Mouse (Mus musculus) kidney, embryonic 14.5 days (tissue): ENCODE measurements around the gene Lrrc8c. TPM values are rescaled to one million over a fixed set of nuclear protein-coding genes. Genes with fewer than 3 reads are reported as not detected.

Experiments
- ATAC-seq: fragments of 200-750 bp; cut with Nextera tagmentation; 2 replicates; pipeline ENCODE4 v1.8.0; 2017; ENCODE audit warnings: moderate number of reproducible peaks, mild to moderate bottlenecking, moderate TSS enrichment, moderate library complexity; ENCODE audit not compliant: low FRiP score, low TSS enrichment
- H3K27ac ChIP-seq: fragments of 300-500 bp; sonication (generic); 2 replicates; pipeline ENCODE4 v1.5.1; 2014; ENCODE audit warnings: low read depth, mild to moderate bottlenecking, low read length, moderate library complexity, mixed read lengths
- H3K27me3 ChIP-seq: fragments of 300-500 bp; sonication (generic); 2 replicates; pipeline ENCODE4 v1.6.1; 2014; ENCODE audit warnings: mild to moderate bottlenecking, low read length; ENCODE audit not compliant: control insufficient read depth, insufficient read depth
- H3K36me3 ChIP-seq: fragments of 300-500 bp; sonication (generic); 2 replicates; pipeline ENCODE4 v1.6.1; 2014; ENCODE audit warnings: low read length, mixed read lengths; ENCODE audit not compliant: control insufficient read depth, insufficient read depth
- H3K4me1 ChIP-seq: fragments of 300-500 bp; sonication (generic); 2 replicates; pipeline ENCODE4 v1.6.1; 2014; ENCODE audit warnings: low read length, mixed read lengths; ENCODE audit not compliant: control insufficient read depth, insufficient read depth
- H3K4me2 ChIP-seq: fragments of 300-500 bp; sonication (generic); replicated peaks from 2 replicates; pipeline ENCODE4 v1.6.1; 2014; ENCODE audit warnings: low read depth, mild to moderate bottlenecking, low read length
- H3K4me3 ChIP-seq: fragments of 300-500 bp; sonication (generic); 2 replicates; pipeline ENCODE4 v1.5.1; 2014; ENCODE audit warnings: mild to moderate bottlenecking, low read length
- H3K9ac ChIP-seq: fragments of 300-500 bp; sonication (generic); 2 replicates; pipeline ENCODE4 v1.6.1; 2014; ENCODE audit warnings: low read depth, mild to moderate bottlenecking, low read length, moderate library complexity
- H3K9me3 ChIP-seq: fragments of 300-500 bp; sonication (generic); 2 replicates; pipeline ENCODE4 v1.6.1; 2016; ENCODE audit warnings: low read length; ENCODE audit not compliant: control insufficient read depth
- WGBS: fragments of 180-500 bp; shearing (Covaris S2); extraction: QIAGEN DNeasy Blood & Tissue Kit; methylation state at CpG from one replicate; pipeline ENCODE4 v1.1.7; 2014; 5-methylcytosine and 5-hydroxymethylcytosine counted together
- polyA plus RNA-seq: library from polyadenylated mRNA; unstranded; fragments of >200 nt; fragmentation: Nextera tagmentation; extraction: Ambion mirVana; gene quantifications from 2 replicates; pipeline ENCODE4 v1.2.1, GENCODE M21; 2014

Gene Lrrc8c
- polyA plus RNA-seq, 1 experiment from 2014 or later: 13.1 TPM

- no peaks in the 10 kb centered on the region for H3K27me3 ChIP-seq
- H3K4me1 ChIP-seq: 0 out of 2 replicates have a peak, but pooled peaks cover 3% of the 10 kb centered on the region
- H3K36me3 ChIP-seq: peaks cover 2% of the 10 kb centered on the region; the same call in 1 of the 2 replicates
- WGBS: 88% methylated on average over 5 of the region's 5 CpGs
- no peak for ATAC-seq
- no peak overlapping the region for H3K4me2 ChIP-seq
- H3K9me3 ChIP-seq: no peaks in the 10 kb centered on the region
- no peak overlapping the region for H3K4me3 ChIP-seq
- H3K27ac ChIP-seq: no peak overlapping the region
- H3K9ac ChIP-seq: no peak overlapping the region
Measured at GRCm38 (mm10) chr5:105490211-105490610, 29.0 kb upstream of the Lrrc8c start.

GRCm38 (mm10) chr5:105491389-105491788, 27.8 kb upstream of the Lrrc8c start:
- Histone ChIP-seq H3K4me3 (no peak overlapping the region), H3K36me3 (no peaks in the 10 kb centered on the region), H3K9ac (no peak overlapping the region), H3K27ac (no peak overlapping the region), H3K4me1 (0 out of 2 replicates have a peak, but pooled peaks cover 3% of the 10 kb centered on the region), H3K9me3 (no peaks in the 10 kb centered on the region), H3K4me2 (no peak overlapping the region), H3K27me3 (no peaks in the 10 kb centered on the region)
- ATAC-seq: peak; percentile 71; the same call in 1 of the 2 replicates
- 64% methylated on average over 4 of the region's 4 CpGs for WGBS

GRCm38 (mm10) chr5:105492367-105493246, 26.6 kb upstream of the Lrrc8c start:
- no peak for ATAC-seq

GRCm38 (mm10) chr5:105493377-105493776, 25.8 kb upstream of the Lrrc8c start:
- Histone ChIP-seq H3K9ac (no peak overlapping the region), H3K4me2 (no peak overlapping the region), H3K9me3 (no peaks in the 10 kb centered on the region), H3K36me3 (no peaks in the 10 kb centered on the region), H3K27me3 (no peaks in the 10 kb centered on the region), H3K27ac (no peak overlapping the region), H3K4me3 (no peak overlapping the region), H3K4me1 (0 out of 2 replicates have a peak, but pooled peaks cover 3% of the 10 kb centered on the region)
- 90% methylated on average over 7 of the region's 7 CpGs for WGBS
- no peak for ATAC-seq

More at GRCm38 (mm10) chr5:105492367-105493246, 26.6 kb upstream of the Lrrc8c start:
- H3K9me3 ChIP-seq: no peaks in the 10 kb centered on the region
- H3K4me3 ChIP-seq: no peak overlapping the region
- H3K27ac ChIP-seq: no peak overlapping the region
- no peaks in the 10 kb centered on the region for H3K27me3 ChIP-seq
- no peaks in the 10 kb centered on the region for H3K36me3 ChIP-seq
- H3K4me1 ChIP-seq: 0 out of 2 replicates have a peak, but pooled peaks cover 3% of the 10 kb centered on the region
- WGBS: 53% methylated on average over 10 of the region's 10 CpGs
- H3K4me2 ChIP-seq: no peak overlapping the region
- H3K9ac ChIP-seq: no peak overlapping the region

- Histone ChIP-seq H3K4me3 (no peak overlapping the region), H3K27ac (no peak overlapping the region), H3K36me3 (no peaks in the 10 kb centered on the region), H3K27me3 (no peaks in the 10 kb centered on the region), H3K9ac (no peak overlapping the region), H3K4me2 (peak overlapping the region; percentile 45; the same call in 1 of the 2 replicates), H3K4me1 (0 out of 2 replicates have a peak, but pooled peaks cover 3% of the 10 kb centered on the region), H3K9me3 (no peaks in the 10 kb centered on the region)
- WGBS: 40% methylated on average over 10 of the region's 10 CpGs
- ATAC-seq: no peak
Measured at GRCm38 (mm10) chr5:105494246-105494917, 24.8 kb upstream of the Lrrc8c start.

- Histone ChIP-seq H3K36me3 (no peaks in the 10 kb centered on the region), H3K9me3 (no peaks in the 10 kb centered on the region), H3K27me3 (no peaks in the 10 kb centered on the region), H3K9ac (peak overlapping the region; percentile 45; the same call in 1 of the 2 replicates), H3K27ac (no peak overlapping the region), H3K4me1 (0 out of 2 replicates have a peak, but pooled peaks cover 3% of the 10 kb centered on the region), H3K4me2 (peak overlapping the region; percentile 45), H3K4me3 (peak overlapping the region; percentile 29)
- peak; percentile 87 for ATAC-seq
- 9% methylated on average over 22 of the region's 24 CpGs for WGBS
Measured at GRCm38 (mm10) chr5:105494918-105495901, 24.0 kb upstream of the Lrrc8c start.

GRCm38 (mm10) chr5:105496133-105496532, 23.1 kb upstream of the Lrrc8c start:
- ATAC-seq: no peak
- Histone ChIP-seq H3K27me3 (no peaks in the 10 kb centered on the region), H3K27ac (no peak overlapping the region), H3K4me1 (0 out of 2 replicates have a peak, but pooled peaks cover 3% of the 10 kb centered on the region), H3K4me2 (no peak overlapping the region), H3K9ac (no peak overlapping the region), H3K9me3 (no peaks in the 10 kb centered on the region), H3K4me3 (no peak overlapping the region), H3K36me3 (no peaks in the 10 kb centered on the region)
- 85% methylated on average over 4 of the region's 4 CpGs for WGBS

GRCm38 (mm10) chr5:105496586-105496985, 22.6 kb upstream of the Lrrc8c start:
- no peak overlapping the region for H3K9ac ChIP-seq
- H3K4me1 ChIP-seq: 0 out of 2 replicates have a peak, but pooled peaks cover 3% of the 10 kb centered on the region
- no peak overlapping the region for H3K4me3 ChIP-seq
- no peaks in the 10 kb centered on the region for H3K36me3 ChIP-seq
- no peak overlapping the region for H3K4me2 ChIP-seq
- no peaks in the 10 kb centered on the region for H3K9me3 ChIP-seq
- 86% methylated on average over 7 of the region's 7 CpGs for WGBS
- no peak for ATAC-seq
- H3K27ac ChIP-seq: no peak overlapping the region
- no peaks in the 10 kb centered on the region for H3K27me3 ChIP-seq
